ENCODE assay signal across 10 mouse cellular contexts in the genomic region with DNA sequence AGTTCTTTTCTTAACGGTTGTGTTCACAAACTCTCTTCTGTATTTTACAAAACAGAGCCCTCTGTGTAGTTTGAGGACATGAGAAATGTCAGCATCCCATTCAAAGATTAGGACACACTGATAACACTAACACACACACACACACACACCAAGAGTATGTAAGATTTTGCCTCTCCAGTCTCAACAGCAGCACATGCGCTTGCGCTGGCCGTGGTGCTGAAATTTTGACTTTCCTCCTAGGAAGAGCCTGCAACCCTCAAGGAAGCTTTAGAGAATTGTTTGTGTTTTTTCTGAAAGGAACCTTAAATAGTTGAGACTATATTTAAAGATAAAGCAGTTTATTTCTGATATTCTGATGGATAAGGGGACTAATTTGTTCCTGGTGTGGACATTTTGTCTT. TPM values are rescaled to one million over a fixed set of nuclear protein-coding genes. Genes with fewer than 3 reads are reported as not detected.
DNase-seq lines count a peak whose midpoint lies in the region; ATAC-seq and TF ChIP-seq lines count a peak whose summit lies in the region.
"Had no signal": no experiment of that assay in that cellular context is flagged by ENCODE, and none has a peak within 500 bp of the region (broad histone marks: within the 10 kb centered on the region; RNA-seq: fewer than 3 reads in every experiment).

No protein-coding gene starts in this region.

- H3K36me3 ChIP-seq in intestine, embryonic 14.5 days (ENCODE audit: control insufficient read depth, insufficient read depth, low read length), result no peaks in the 10 kb centered on the region
- no peaks in the 10 kb centered on the region for H3K36me3 ChIP-seq in intestine, postnatal 0 days (ENCODE audit: control insufficient read depth, insufficient read depth)
- no peaks in the 10 kb centered on the region for H3K36me3 ChIP-seq in intestine, embryonic 15.5 days
- H3K36me3 ChIP-seq: liver, embryonic 15.5 days; stomach, embryonic 15.5 days had no signal

- H3K4me3 ChIP-seq in intestine, embryonic 14.5 days (ENCODE audit: low read depth, low read length), result no peak overlapping the region
- H3K4me3 ChIP-seq in intestine, postnatal 0 days (ENCODE audit: low read depth, low read length), result no peak overlapping the region
- H3K4me3 ChIP-seq in intestine, embryonic 15.5 days (replicated peaks), result no peak overlapping the region
- H3K4me3 ChIP-seq: liver, embryonic 15.5 days; stomach, embryonic 15.5 days had no signal

- ATAC-seq in intestine, embryonic 14.5 days (replicated peaks; ENCODE audit: low FRiP score, low TSS enrichment, low read depth), result no peak
- no peak for ATAC-seq in intestine, postnatal 0 days
- ATAC-seq in intestine, embryonic 15.5 days, result no peak

- no peak for TF ChIP-seq CTCF in intestine, postnatal 0 days (IDR thresholded peaks at IDR 0.05; ENCODE audit: low read depth)

- no peaks in the 10 kb centered on the region for H3K9me3 ChIP-seq in intestine, embryonic 14.5 days (ENCODE audit: control insufficient read depth, low read length)
- H3K9me3 ChIP-seq in intestine, postnatal 0 days (ENCODE audit: control insufficient read depth), result no peaks in the 10 kb centered on the region
- no peaks in the 10 kb centered on the region for H3K9me3 ChIP-seq in intestine, embryonic 15.5 days
- H3K9me3 ChIP-seq: liver, embryonic 15.5 days; stomach, embryonic 15.5 days had no signal

- H3K27ac ChIP-seq in intestine, embryonic 14.5 days (ENCODE audit: low read depth), result no peak overlapping the region
- no peak overlapping the region for H3K27ac ChIP-seq in intestine, postnatal 0 days (ENCODE audit: low read depth, low read length)
- no peak overlapping the region for H3K27ac ChIP-seq in intestine, embryonic 15.5 days
- H3K27ac ChIP-seq: liver, embryonic 15.5 days; stomach, embryonic 15.5 days had no signal

- H3K4me1 ChIP-seq in intestine, embryonic 14.5 days (replicated peaks; ENCODE audit: control insufficient read depth, insufficient read depth, low read length), result no peaks in the 10 kb centered on the region
- H3K4me1 ChIP-seq in intestine, postnatal 0 days (replicated peaks; ENCODE audit: control insufficient read depth, insufficient read depth, low read length), result no peaks in the 10 kb centered on the region
- H3K4me1 ChIP-seq in intestine, embryonic 15.5 days (replicated peaks), result no peaks in the 10 kb centered on the region
- H3K4me1 ChIP-seq: liver, embryonic 15.5 days; stomach, embryonic 15.5 days had no signal

- WGBS in intestine, embryonic 14.5 days, result 8% methylated on average over 4 of the region's 4 CpGs
- 13% methylated on average over 4 of the region's 4 CpGs for WGBS in intestine, postnatal 0 days
- WGBS in intestine, embryonic 15.5 days, result 11% methylated on average over 4 of the region's 4 CpGs

- H3K9ac ChIP-seq in intestine, embryonic 14.5 days (ENCODE audit: low read length), result no peak overlapping the region
- no peak overlapping the region for H3K9ac ChIP-seq in intestine, postnatal 0 days (ENCODE audit: low read depth, low read length)
- H3K9ac ChIP-seq in intestine, embryonic 15.5 days, result no peak overlapping the region
- H3K9ac ChIP-seq: liver, embryonic 15.5 days; stomach, embryonic 15.5 days had no signal

- peaks cover 52% of the 10 kb centered on the region for H3K27me3 ChIP-seq in intestine, embryonic 14.5 days (replicated peaks; ENCODE audit: control insufficient read depth, insufficient read depth, low read length)
- peaks cover 44% of the 10 kb centered on the region for H3K27me3 ChIP-seq in intestine, postnatal 0 days (replicated peaks; ENCODE audit: control insufficient read depth, insufficient read depth, low read length)
- peaks cover 21% of the 10 kb centered on the region for H3K27me3 ChIP-seq in intestine, embryonic 15.5 days (replicated peaks)

- H3K4me2 ChIP-seq in intestine, embryonic 14.5 days (ENCODE audit: low read length), result no peak overlapping the region
- H3K4me2 ChIP-seq in intestine, postnatal 0 days (replicated peaks; ENCODE audit: low read depth), result no peak overlapping the region
- no peak overlapping the region for H3K4me2 ChIP-seq in intestine, embryonic 15.5 days (replicated peaks)
- H3K4me2 ChIP-seq: liver, embryonic 15.5 days; stomach, embryonic 15.5 days had no signal

- peak; percentile 87 for DNase-seq in intestine, embryonic 14.5 days (ENCODE audit: low spot score)
- DNase-seq in B cell, adult 2 months, result peak; percentile 47 to 48
- peak; percentile 69 for DNase-seq in adipocyte (ENCODE audit: low spot score)
- DNase-seq in kidney, postnatal 10 days, result peak; percentile 89
- DNase-seq in spleen, adult 12 weeks (ENCODE audit: low spot score), result no peak
- no peak for DNase-seq in left cerebral cortex, adult 9 months (ENCODE audit: low spot score in 2 of 2)

RNA-seq across cellular contexts. Expression of gene Pou4f1, which starts 14.0 kb away (rescaled TPM):
- 0.15 TPM in 2 replicates for polyA plus RNA-seq in intestine, embryonic 14.5 days (2014; fragmentation: Nextera tagmentation; extraction: Ambion mirVana)
- polyA plus RNA-seq in intestine, postnatal 0 days (2015; fragmentation: Nextera tagmentation; extraction: Ambion mirVana), result 0.25 and 0.39 TPM in 2 replicates
- 0.24 and 0.34 TPM in 2 replicates for polyA plus RNA-seq in intestine, embryonic 15.5 days (2015; fragmentation: Nextera tagmentation; extraction: Ambion mirVana)

Comparison
In these comparisons a context has a peak if more than half of its experiments do, and no peak if none do; other contexts are left out.
1. DNase-seq: peak in intestine, embryonic 14.5 days (single experiment), B cell, adult 2 months (2 of 2), adipocyte (single experiment) and kidney, postnatal 10 days (single experiment); none in spleen, adult 12 weeks (single experiment) and left cerebral cortex, adult 9 months (0 of 2).